Mouse (Mus musculus) common myeloid progenitor, adult 5-6 weeks (primary cell): ENCODE measurements around the gene Pdzd7. TPM values are rescaled to one million over a fixed set of nuclear protein-coding genes. Genes with fewer than 3 reads are reported as not detected.

ENCODE experiments used
- ATAC-seq: replicated peaks from 2 replicates; pipeline ENCODE4 v1.8.0; 2016; ENCODE audit warnings: low read depth, mild to moderate bottlenecking, moderate TSS enrichment, inconsistent platforms; ENCODE audit not compliant: poor library complexity, severe bottlenecking
- total RNA-seq: library from RNA; stranded (forward); fragments of 200-1000, 187-1606 nt; gene quantifications from 2 replicates; pipeline ENCODE4 v1.2.3, GENCODE M21; 2017

The Pdzd7 gene
- total RNA-seq, 1 experiment from 2014 or later, result 0.23 TPM

DNA sequence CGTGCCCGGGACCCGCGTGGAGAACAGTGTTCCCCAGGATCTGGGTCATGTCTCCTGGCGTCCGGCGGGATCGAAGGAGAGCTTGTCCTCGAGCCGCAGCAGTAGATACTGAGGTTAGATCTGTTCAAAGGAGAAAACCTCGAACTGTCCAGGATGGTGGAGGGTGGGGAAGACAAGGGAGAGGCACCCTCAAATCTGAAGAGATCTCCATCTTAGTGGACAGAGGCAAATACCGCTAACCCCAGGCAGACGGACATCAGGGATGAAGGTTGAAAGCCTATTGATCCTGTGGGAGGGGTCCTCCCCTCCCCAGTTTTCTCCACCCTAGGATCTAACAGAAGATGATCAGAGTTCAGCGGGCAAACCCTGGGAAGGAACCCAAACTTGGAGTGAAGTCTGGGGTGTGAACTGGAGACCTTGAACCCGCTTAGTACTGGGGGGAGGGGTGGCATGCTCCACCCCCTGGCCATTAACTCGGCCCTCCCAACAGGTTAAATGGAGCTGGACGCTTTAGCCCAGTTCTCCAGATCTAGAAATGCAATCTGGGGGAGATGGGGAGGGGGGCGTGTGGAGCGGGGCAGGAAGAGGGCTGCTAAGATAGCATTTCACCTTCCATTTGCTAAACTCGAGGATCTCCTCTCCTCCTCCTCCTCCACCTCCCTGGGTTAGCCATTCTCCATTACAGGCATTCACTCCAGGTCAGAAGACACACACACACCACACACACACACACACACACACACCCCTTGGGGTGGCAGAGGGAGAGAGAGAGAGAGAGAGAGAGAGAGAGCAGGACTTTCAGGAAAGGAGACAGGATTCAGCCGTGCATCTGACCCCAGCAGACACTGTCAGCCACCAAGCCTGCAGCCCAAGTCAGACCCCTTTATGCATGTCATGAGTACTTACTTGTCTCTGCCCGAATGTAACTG lies 55.7 kb downstream of the Pdzd7 start:
- ATAC-seq, result no peak

DNA sequence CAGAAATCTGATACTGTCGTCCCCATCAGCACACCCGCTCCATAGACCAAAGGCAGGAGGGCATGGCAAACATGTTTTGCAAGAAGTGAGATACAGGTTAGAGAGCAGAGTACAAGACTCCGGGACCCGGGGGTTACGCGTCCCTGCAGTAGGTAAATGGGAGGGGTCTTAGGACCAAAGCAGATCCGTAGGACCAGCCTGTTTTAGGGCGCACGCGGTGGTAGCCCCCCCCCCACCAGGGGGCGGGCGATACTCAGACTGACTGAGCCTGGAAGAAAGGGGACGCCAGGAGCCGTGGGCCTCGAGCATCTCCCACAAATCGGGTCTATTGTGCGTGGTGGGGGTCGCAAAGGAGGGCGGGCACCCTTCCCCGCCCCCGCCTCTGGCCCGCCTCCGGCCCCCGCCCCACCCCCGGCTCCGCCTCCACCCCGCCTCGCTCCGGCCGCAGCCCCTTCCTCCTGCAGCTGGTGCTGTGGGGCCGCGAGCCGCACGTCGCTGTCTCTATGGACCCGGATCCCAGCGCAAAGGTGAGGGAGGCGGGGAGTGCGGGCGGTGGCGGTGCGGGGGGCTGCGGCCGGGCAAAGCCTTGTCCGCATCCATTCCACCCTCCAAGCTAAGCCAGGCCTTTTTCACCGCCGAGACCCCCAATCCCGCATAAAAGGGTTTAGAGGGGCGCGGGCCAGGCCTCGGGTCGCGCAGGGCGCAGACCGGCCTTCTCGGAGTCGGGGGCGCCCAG lies 56.5 kb downstream of the Pdzd7 start, which contains the start of gene Sema4g:
Gene Sema4g, plus strand, starts transcription at position 271 of the 736 bp plus-strand sequence.
- peak; percentile 42; the same call in 1 of the 2 replicates for ATAC-seq

DNA sequence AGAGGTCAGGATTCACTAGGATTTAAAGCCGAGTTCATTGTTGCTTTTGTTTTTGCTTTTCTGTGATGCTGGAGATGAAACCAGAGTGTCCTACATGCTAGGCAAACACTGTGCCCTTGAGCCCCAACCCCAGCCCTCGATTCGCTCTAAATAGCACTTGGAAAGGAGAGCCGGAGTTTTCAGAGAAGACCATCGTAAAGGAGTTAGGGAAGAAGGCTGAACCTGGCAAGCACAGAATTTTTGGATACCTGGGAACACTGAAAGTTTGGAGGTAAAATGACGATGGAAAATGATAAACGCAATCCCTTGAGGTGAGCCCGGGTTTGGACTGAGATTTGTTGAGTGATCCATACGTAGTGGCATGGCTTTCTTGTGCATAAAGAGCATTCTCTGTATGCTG lies 57.2 kb downstream of the Pdzd7 start:
- ATAC-seq, result no peak

DNA sequence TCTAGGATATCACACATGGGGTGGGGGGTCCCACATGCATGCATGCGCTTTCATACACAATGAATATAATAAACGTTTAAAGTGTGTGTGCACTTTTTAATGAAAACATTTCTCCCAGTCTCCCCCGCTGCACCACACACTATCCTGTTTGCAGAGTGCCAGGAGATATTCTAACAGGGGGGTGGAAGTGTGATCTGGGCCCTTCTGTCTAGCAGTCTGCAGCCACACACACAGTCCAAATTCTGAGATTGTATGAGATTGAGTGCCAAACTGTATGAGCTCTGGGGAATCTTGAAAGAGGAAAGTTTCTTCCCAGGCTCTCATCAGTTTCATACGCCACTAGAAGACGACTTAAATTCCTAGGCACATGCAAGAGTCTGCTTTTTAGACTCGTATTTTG lies 57.7 kb downstream of the Pdzd7 start:
- no peak for ATAC-seq

DNA sequence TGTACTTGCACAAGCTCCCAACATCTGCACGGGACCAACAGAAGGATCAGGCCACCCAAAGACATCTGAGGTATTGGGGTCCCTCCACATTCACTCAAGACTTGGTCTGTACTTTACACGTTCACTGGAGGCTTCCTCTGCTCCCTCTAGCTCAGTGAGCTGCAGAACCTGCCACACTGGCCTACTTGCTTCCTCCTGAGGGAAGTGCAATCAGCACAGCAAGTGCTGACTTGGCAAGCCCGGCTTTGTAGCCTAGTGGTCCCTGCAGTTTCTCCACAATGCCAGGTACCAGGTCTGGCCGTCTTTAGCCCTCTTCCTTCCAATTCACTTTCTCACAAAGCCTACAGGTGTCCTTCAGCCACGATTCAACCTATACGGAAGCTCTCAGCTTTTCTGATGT lies 58.5 kb downstream of the Pdzd7 start:
- ATAC-seq, result no peak

DNA sequence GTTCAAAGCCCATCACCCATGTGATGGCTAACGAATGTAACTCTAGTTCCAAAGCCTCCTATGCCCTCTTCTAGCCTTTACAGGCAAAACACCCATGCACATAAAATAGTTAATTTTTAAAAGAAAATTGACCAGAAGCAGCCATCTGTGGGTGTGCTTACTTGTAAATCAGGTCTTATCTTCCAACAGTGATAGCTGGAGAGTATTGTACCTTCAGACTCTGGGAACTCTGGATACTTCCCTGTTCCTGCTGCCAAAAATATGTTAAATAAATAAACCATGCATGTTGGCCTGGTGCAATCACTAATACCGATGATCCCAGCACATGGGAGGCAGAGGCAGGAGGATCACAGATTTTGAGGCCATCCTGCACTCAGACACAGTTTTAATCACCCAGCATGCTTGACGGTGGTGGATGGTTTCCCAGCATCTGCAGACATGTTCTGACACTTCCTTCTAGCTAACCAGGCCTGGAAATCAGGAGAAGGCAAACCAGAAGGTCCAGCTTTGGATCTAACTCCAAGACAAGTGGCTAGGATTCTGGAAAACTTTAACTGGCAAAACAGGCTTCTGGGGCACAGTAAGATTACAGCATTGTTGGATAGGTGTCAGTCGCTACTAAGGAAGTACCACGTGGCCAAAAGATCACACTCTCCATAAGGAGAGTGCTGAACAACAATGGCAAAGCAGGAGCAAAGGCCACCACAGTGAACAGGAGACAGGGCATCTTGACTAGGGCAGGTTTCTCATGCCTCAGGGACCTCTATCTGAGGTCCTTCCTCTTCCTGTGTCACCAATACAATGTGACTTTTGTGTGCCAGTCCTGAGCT lies 60.1 kb downstream of the Pdzd7 start:
- ATAC-seq, result no peak

DNA sequence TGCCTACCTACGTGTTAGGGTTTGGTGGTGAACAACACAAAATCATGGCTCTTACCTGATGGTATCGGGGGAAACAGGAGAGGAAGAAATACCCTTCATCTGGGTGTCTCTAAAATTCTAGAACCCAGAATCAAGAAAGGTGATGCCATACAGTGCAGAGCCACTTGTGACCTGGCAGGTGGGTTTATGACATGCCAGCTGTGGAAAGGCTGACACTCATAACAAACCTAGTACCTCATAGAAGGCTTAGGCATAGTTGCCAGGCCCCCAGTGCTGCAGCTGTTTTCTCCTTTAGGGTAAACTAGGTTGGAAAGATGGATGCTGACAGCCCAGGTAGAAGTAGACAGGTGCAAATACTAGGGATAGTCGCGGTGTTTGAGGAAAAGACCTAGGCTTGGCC lies 61.1 kb downstream of the Pdzd7 start:
- no peak for ATAC-seq

GRCm38 (mm10) chr19:44983366-44983765 lies 62.2 kb downstream of the Pdzd7 start:
- ATAC-seq, result no peak

DNA sequence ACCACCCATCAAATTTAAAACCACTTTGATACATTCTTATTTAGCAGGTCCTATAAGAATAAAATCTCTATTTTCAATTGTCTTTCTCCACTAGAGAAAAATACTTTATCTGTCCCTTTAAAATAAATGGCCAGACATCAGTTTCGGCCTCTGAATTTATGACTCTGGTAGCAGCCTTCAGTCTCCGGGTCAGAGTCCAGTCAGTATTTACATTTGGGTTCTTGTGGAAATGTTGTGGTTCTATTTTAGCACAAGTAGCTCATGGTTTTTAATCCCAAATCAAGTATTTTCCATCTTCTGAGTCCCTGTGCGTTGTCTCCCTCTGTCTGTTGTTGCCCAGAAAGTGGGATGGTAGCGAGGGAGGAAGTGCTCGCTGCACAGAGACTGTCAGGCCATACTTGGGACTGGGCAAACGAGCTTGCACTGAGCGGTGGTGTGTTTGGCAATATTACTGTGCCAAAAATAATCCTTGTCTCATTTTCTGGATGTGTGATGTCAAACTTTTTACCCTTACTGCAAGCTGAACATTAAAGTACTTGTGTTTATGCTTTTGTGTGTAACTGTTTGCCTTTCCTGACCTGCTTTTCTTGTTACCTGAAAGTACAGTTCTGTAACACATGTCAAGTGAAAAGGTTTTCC lies 62.9 kb downstream of the Pdzd7 start:
- ATAC-seq, result no peak

DNA sequence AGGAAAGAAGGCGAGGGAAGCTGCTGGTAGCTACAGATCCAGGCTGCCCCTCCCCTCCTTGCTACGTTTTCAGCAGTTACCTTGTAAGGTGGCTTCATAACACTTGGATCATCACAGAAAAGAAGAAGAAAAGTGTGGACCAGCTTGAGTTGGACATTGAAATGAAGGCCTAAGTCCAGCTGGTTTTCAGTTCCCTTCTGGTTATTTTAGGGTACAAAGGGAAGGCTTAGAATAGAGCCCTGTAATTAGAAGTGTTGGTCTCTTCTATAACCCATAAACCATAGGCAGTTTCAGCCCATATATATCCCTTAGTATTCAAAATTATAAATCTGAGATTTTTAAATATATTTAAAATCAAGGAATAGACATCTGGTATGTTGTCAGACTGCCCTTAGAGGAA lies 64.7 kb downstream of the Pdzd7 start:
- no peak for ATAC-seq

DNA sequence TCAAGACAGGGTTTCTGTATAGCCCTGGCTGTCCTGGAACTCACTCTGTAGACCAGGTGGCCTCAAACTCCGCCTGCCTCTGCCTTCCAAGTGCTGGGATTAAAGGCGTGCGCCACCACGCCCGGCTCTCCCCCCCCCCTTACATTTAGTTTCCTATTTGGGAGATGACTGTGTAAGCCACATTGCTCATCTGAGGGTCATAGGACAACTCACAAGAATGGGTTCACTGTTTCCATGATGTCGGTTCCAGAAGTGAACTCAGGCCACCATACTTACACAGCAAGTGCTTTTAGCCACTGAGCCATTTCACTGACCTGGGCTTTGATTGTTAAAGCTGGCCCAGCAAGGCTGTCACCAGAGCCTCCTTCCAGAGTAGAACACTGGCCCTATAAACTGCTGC lies 68.4 kb downstream of the Pdzd7 start:
- ATAC-seq, result no peak

Other genes starting within 250 kb of the Pdzd7 start
- gene Slf2, start 114.6 kb downstream of the Pdzd7 start, total RNA-seq, result 48.8 and 52.4 TPM in 2 replicates
- gene Sema4g, start 56.6 kb downstream of the Pdzd7 start, total RNA-seq, result 0.32 TPM in 1 of 2 replicates, not detected in the other
- 31.0 and 32.2 TPM in 2 replicates for gene Twnk, start 40.1 kb downstream of the Pdzd7 start, total RNA-seq
- 19.0 and 36.4 TPM in 2 replicates for gene Mrpl43, start 39.3 kb downstream of the Pdzd7 start, total RNA-seq
- 14.2 and 16.9 TPM in 2 replicates for gene Lzts2, start 31.3 kb downstream of the Pdzd7 start, total RNA-seq
- gene Sfxn3, start 1.8 kb upstream of the Pdzd7 start, total RNA-seq, result 8.6 and 11.0 TPM in 2 replicates
- gene Kazald1, start 29.5 kb upstream of the Pdzd7 start, total RNA-seq, result 0.50 and 1.1 TPM in 2 replicates
- not detected in 2 replicates for gene Tlx1, start 105.0 kb upstream of the Pdzd7 start, total RNA-seq
- not detected in 2 replicates for gene Lbx1, start 190.1 kb upstream of the Pdzd7 start, total RNA-seq